Mouse (Mus musculus) right cerebral cortex, postnatal 25 days (tissue): ENCODE results near the gene Pdik1l.

Experiments used
- DNase-seq: peaks from one replicate; pipeline ENCODE4 v3.0.0; 2022

The Pdik1l gene

DNA sequence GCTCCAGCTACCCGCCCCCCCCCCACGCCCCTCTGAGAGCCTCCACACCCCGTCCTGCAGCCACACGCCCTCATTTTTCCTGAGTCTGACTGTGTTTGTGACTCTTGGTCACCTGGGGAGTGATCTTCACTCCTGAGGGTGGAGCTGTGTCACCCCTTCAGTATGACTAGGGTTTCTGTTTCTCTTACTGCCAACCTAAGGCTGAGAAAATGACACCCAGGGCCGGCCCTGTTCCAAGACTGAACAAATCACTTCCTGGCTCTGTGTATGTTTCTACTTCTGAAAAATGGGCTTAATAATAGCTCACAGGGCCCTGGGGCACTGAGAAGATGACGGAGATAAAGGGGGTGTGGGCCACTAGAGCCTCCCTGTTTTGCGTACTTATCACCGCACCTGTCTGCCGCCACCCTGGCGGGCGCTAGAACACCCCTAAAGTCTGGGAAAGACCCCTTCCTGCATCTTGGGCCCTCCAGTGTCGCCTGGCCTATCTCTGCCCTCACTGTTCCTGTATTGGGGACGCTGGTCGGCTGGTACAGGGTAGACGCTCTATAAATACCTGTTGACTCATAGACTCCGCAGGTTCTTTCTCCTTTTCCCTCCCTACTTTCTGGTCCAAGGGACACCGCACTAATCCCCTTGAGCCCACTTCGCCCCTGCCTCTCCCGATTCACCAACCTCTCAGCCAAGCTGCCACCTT is 50.0 kb downstream of the Pdik1l start:
- no peak for DNase-seq

DNA sequence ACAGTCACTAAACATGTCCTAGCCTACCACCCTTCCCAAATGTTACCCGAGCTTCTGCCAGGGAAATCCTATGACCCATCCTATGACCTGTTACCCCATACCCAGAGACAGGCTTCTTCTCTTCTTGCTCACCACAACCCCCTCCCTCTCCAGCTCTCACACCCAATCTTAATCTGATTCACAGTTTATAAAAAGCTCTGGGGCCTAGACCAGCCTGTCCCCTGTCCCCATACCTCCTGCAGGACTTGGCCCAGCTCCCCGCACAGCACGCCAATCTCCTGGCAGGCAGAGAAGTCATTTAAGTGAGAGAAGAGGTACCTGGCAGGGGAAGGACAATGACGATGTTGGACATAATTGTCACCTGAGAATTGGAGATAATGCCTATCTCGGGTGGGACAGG is 52.8 kb downstream of the Pdik1l start:
- no peak for DNase-seq

DNA sequence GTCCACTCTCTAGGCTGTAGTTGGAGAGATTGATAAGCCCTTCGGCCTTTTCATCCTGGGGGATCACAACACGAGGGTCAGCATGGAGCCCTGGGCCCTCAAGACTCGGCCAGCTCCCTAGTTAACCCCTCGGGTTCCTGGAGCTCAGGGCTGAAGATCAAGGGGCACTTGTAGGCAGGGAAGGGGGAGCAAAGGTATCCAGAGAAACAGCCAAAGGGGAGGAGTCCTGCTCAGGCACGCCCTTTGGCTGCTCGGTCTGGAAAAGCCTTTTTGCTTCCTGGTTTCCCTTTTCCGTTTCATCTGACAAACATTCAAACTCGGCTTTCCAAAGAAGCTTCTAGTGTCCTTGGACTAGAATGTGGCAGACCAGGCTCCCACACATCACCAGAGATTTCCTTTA is 57.3 kb downstream of the Pdik1l start:
- no peak for DNase-seq

DNA sequence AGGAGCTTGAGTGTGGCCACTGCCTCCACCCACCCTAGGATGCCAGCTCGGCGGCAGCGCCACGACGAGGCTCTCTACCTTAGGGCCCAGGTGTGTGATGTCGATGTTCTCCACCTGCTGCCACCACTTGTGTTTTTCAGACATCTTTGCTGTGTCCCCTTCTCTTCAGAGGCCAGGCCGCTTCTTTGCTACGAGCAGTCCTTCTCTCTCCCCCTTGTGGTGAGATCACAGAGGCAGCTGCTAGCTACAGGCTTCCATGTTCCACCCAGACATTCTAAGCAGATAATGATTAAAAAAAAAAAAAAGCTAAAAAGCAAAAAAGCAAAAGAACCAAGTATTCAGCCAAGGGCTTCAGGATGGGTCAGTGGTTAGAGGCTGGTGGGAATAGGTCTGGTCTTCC is 60.5 kb downstream of the Pdik1l start, which contains the start of gene Catsper4:
Gene Catsper4, minus strand, starts transcription at position 190 of the 400 bp plus-strand sequence.
- DNase-seq, result no peak
